Mouse (Mus musculus) midbrain, embryonic 13.5 days (tissue): ENCODE data around the gene Fam213a. TPM values are rescaled to one million over a fixed set of nuclear protein-coding genes. Genes with fewer than 3 reads are reported as not detected.
A peak's percentile ranks its signal among the peaks of the same experiment; 100 is the strongest.
"Not testable (repeated sequence)": the region's sequence is repeated elsewhere in the genome, so short reads cannot be mapped to it uniquely, and the experiment has no call there.

Source experiments
- ATAC-seq: fragments of 200-750 bp; cut with Nextera tagmentation; 2 replicates; pipeline ENCODE4 v1.8.0; 2017; ENCODE audit warnings: mild to moderate bottlenecking, moderate TSS enrichment, moderate library complexity
- H3K27ac ChIP-seq: fragments of 300-500 bp; sonication (generic); 2 replicates; pipeline ENCODE4 v1.5.1; 2015; ENCODE audit warnings: inconsistent platforms, mild to moderate bottlenecking, moderate library complexity
- H3K27me3 ChIP-seq: fragments of 300-500 bp; sonication (generic); 2 replicates; pipeline ENCODE4 v1.6.1; 2015; ENCODE audit warnings: mild to moderate bottlenecking, inconsistent platforms
- H3K36me3 ChIP-seq: fragments of 300-500 bp; sonication (generic); 2 replicates; pipeline ENCODE4 v1.6.1; 2015; ENCODE audit warnings: mild to moderate bottlenecking, inconsistent platforms
- H3K4me1 ChIP-seq: fragments of 300-500 bp; sonication (generic); replicated peaks from 2 replicates; pipeline ENCODE4 v1.6.1; 2015; ENCODE audit warnings: inconsistent platforms
- H3K4me2 ChIP-seq: fragments of 300-500 bp; sonication (generic); replicated peaks from 2 replicates; pipeline ENCODE4 v1.6.1; 2015; ENCODE audit warnings: moderate library complexity, mild to moderate bottlenecking, inconsistent platforms
- H3K4me3 ChIP-seq: fragments of 300-500 bp; sonication (generic); replicated peaks from 2 replicates; pipeline ENCODE4 v1.5.1; 2015; ENCODE audit warnings: mild to moderate bottlenecking, inconsistent platforms
- H3K9ac ChIP-seq: fragments of 300-500 bp; sonication (generic); replicated peaks from 2 replicates; pipeline ENCODE4 v1.6.1; 2015; ENCODE audit warnings: mild to moderate bottlenecking, inconsistent platforms
- H3K9me3 ChIP-seq: fragments of 300-500 bp; sonication (generic); 2 replicates; pipeline ENCODE4 v1.6.1; 2016; ENCODE audit warnings: mild to moderate bottlenecking, inconsistent platforms
- WGBS: fragments of 180-500 bp; shearing (Covaris S2); methylation state at CpG from one replicate; pipeline ENCODE4 v1.1.7; 2015; 5-methylcytosine and 5-hydroxymethylcytosine counted together
- polyA plus RNA-seq: library from polyadenylated mRNA; unstranded; fragments of >200 nt; fragmentation: Nextera tagmentation; extraction: Ambion mirVana; gene quantifications from 2 replicates; pipeline ENCODE4 v1.2.1, GENCODE M21; 2015

Fam213a gene
- polyA plus RNA-seq: 66.9 and 67.2 TPM in 2 replicates

GRCm38 (mm10) chr14:41013630-41014613 lies at the start of gene Fam213a:
Gene Fam213a, minus strand, starts transcription at chr14:41013788.
- Histone ChIP-seq H3K4me3 (peak within 1 kb of the TSS; percentile 65), H3K4me1 (peaks cover 11% of the 10 kb centered on the region), H3K9me3 (no peaks in the 10 kb centered on the region), H3K36me3 (no peaks in the 10 kb centered on the region), H3K4me2 (peak within 1 kb of the TSS; percentile 78), H3K27ac (peak within 1 kb of the TSS; percentile 81), H3K27me3 (no peaks in the 10 kb centered on the region), H3K9ac (peak within 1 kb of the TSS; percentile 83)
- peak; percentile 99 for ATAC-seq
- 2% methylated on average over 32 of the region's 32 CpGs for WGBS

GRCm38 (mm10) chr14:41053190-41053589 lies 39.6 kb upstream of the Fam213a start:
- WGBS: 89% methylated on average over 3 of the region's 4 CpGs
- not testable (repeated sequence) for H3K4me3 ChIP-seq, H3K9me3 ChIP-seq, H3K27me3 ChIP-seq, H3K36me3 ChIP-seq, ATAC-seq, H3K9ac ChIP-seq, H3K4me1 ChIP-seq, H3K4me2 ChIP-seq, H3K27ac ChIP-seq

GRCm38 (mm10) chr14:41052481-41052880 lies 38.9 kb upstream of the Fam213a start:
- no peak for ATAC-seq
- no peaks in the 10 kb centered on the region for H3K27me3 ChIP-seq
- H3K9ac ChIP-seq: no peak overlapping the region
- no peaks in the 10 kb centered on the region for H3K4me1 ChIP-seq
- no peak overlapping the region for H3K4me2 ChIP-seq
- WGBS: 83% methylated on average over 5 of the region's 5 CpGs
- H3K27ac ChIP-seq: no peak overlapping the region
- H3K4me3 ChIP-seq: no peak overlapping the region
- H3K36me3 ChIP-seq: no peaks in the 10 kb centered on the region
- no peaks in the 10 kb centered on the region; the same call in 1 of the 2 replicates for H3K9me3 ChIP-seq

DNA sequence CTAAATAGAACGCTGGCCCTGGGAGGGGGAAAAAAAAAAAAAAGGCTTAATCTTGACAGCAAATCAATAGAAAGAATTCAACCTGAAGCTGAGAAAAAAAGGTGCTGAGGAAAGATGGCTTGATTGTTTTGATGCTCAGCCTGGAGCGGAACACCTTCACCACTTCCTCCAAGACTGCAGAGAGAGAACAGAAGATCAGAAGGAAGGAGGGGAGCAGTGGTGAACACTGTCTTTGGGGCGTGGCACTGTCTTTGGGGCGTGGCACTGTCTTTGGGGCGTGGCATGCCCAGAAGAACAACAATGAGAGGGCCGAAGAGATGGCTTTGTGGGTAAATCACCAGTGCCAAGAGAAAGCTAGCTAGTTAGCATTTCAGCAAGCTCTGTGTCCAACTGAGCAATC lies 36.9 kb upstream of the Fam213a start:
- H3K36me3 ChIP-seq: no peaks in the 10 kb centered on the region
- H3K27me3 ChIP-seq: no peaks in the 10 kb centered on the region
- H3K4me2 ChIP-seq: no peak overlapping the region
- H3K4me3 ChIP-seq: no peak overlapping the region
- H3K9ac ChIP-seq: no peak overlapping the region
- no peak for ATAC-seq
- no peaks in the 10 kb centered on the region; the same call in 1 of the 2 replicates for H3K9me3 ChIP-seq
- 84% methylated on average over 6 of the region's 6 CpGs for WGBS
- no peaks in the 10 kb centered on the region for H3K4me1 ChIP-seq
- H3K27ac ChIP-seq: no peak overlapping the region

GRCm38 (mm10) chr14:41047402-41047801 lies 33.8 kb upstream of the Fam213a start:
- Histone ChIP-seq H3K4me2 (no peak overlapping the region), H3K4me3 (no peak overlapping the region), H3K4me1 (no peaks in the 10 kb centered on the region), H3K9ac (no peak overlapping the region), H3K27ac (no peak overlapping the region), H3K27me3 (no peaks in the 10 kb centered on the region), H3K36me3 (no peaks in the 10 kb centered on the region), H3K9me3 (no peaks in the 10 kb centered on the region; the same call in 1 of the 2 replicates)
- 83% methylated on average over 2 of the region's 2 CpGs for WGBS
- ATAC-seq: no peak

- no peak overlapping the region for H3K27ac ChIP-seq
- no peak overlapping the region for H3K9ac ChIP-seq
- no peak overlapping the region for H3K4me2 ChIP-seq
- WGBS: 38% methylated on average over 6 of the region's 6 CpGs
- no peaks in the 10 kb centered on the region for H3K36me3 ChIP-seq
- H3K27me3 ChIP-seq: 0 out of 2 replicates have a peak, but pooled peaks cover 3% of the 10 kb centered on the region
- H3K4me1 ChIP-seq: no peaks in the 10 kb centered on the region
- H3K9me3 ChIP-seq: no peaks in the 10 kb centered on the region
- H3K4me3 ChIP-seq: no peak overlapping the region
- ATAC-seq: peak; percentile 71
Measured at GRCm38 (mm10) chr14:41035146-41035798, 21.7 kb upstream of the Fam213a start.

DNA sequence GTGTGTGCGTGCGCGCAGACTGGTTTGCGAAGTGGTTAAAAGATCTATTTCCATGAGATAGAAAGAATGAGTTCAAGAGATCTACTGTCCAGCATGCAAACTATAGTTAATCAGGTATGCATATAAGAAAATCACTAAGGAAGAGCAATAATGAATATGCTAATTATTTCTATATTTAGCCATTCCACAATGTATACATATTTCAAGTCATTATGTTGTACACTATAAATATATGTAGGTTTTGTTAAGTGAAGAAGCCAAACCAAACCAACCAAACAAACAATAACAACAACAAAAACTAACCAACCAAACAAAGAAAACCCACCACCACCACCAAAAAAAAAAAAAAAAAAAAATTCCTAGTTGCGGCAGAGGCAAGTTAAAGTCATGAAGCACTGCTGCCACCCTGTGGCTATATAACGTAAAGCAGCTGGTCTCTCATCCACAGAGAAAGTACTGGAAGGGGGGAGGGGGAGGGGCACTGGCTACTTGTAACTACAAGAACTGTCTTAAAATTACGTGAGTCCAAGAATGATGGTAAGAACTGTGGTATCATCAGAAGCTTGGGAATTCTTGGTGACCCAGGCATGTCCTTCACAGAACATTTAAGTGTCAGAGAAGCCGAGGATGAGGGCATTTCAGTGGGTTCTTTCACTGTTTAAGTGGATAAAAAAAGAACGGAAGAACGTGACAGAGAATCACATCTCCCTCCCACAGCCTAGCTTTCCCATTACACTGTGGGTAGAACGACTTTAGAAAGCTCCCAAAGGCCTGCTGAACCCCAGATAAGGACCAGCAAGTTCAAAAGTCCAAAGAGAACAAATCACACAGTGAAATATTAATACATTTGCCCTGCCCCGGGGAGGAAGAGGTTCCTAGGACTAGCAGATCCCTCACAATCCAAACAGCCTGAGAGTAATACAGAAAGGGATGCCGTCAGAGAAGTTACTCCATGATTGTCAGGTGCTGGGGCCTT lies 19.8 kb upstream of the Fam213a start:
- Histone ChIP-seq H3K27me3 (0 out of 2 replicates have a peak, but pooled peaks cover 3% of the 10 kb centered on the region), H3K4me2 (no peak overlapping the region), H3K27ac (no peak overlapping the region), H3K4me3 (no peak overlapping the region), H3K36me3 (no peaks in the 10 kb centered on the region), H3K9me3 (no peaks in the 10 kb centered on the region), H3K9ac (no peak overlapping the region), H3K4me1 (no peaks in the 10 kb centered on the region)
- WGBS: 54% methylated on average over 13 of the region's 13 CpGs
- peak; percentile 41; the same call in 1 of the 2 replicates for ATAC-seq

DNA sequence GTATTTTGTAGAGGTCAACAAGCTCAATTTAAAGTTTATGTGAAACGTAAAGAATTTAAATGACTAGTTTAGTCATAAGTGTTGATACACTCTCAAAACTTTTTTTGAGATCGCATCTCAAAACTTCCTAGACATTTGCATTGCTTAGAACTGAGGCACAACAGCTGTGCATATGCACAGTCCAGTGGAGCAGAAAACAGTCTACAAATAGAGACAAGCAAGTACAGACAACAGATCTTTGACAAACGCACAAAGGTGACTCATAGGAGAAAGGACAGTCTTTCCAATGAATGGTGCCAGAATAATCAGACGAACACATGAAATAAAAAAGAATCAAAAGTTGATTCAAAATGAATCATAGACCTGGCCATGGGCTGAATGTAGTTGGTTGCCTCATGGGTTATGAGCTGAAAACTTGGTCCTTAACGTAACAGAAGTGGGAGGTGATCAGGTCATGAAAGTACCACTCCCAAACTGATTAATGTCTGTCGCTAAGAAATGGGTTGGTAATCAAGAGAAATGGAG lies 17.5 kb upstream of the Fam213a start:
- H3K9me3 ChIP-seq: no peaks in the 10 kb centered on the region
- 0 out of 2 replicates have a peak, but pooled peaks cover 3% of the 10 kb centered on the region for H3K27me3 ChIP-seq
- no peaks in the 10 kb centered on the region for H3K36me3 ChIP-seq
- ATAC-seq: no peak
- no peak overlapping the region for H3K4me3 ChIP-seq
- 89% methylated on average over 6 of the region's 6 CpGs for WGBS
- no peak overlapping the region for H3K27ac ChIP-seq
- H3K4me1 ChIP-seq: no peaks in the 10 kb centered on the region
- no peak overlapping the region for H3K9ac ChIP-seq
- H3K4me2 ChIP-seq: no peak overlapping the region

DNA sequence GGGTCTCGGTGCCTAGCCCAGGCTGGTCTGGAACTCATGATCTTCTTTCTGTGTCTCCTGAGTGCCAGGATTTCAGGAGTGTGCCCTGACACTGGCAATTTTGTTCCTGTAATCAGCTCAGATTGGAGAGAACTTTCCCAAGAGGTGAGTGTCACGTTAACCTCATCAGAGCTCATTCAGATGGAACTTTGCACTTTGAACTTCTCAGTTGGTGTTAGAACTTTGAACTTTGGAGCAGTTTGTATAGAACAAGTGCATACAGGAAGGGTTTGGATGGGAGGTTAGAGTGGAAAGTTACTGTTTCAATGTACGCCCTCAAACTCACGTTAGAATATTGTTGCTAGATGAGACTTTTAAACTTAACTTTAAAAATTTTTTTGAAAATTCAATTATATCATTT lies 15.7 kb upstream of the Fam213a start:
- Histone ChIP-seq H3K36me3 (no peaks in the 10 kb centered on the region), H3K9me3 (no peaks in the 10 kb centered on the region), H3K27ac (no peak overlapping the region), H3K9ac (no peak overlapping the region), H3K27me3 (0 out of 2 replicates have a peak, but pooled peaks cover 3% of the 10 kb centered on the region), H3K4me1 (no peaks in the 10 kb centered on the region), H3K4me3 (no peak overlapping the region), H3K4me2 (no peak overlapping the region)
- ATAC-seq: no peak
- WGBS: 83% methylated on average over 4 of the region's 4 CpGs

DNA sequence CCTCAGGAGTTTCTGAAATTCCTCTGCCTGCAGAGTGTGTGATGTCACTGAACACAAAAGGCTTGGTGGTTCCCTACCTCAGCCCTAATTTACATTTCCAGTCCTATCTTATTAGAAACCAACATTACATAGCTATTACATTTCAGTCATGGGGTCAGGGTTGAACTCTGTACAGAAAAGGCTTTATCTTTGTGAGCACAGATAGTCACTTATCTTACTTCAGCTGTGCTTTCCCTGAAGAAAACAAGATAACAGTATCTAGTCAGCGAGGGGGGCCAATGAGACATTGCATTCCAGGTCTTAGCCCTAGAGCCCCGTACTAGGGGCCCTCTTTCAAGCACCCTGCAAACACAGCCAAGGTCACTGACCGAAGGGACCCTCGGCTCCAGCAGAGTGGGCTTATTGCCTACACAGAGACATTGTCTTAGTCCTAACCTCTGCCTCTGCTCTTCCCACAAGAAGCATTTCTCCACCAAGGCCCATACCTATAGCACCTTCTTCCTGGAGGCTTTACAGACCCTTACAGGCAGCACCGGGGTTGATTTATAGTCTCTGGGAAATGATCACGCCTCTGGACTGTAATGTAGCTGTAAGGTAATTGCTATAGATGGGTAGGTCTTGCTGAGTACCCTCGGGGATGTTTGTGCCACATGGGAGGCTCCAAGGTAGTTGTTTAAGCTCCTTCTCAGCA lies 12.2 kb upstream of the Fam213a start:
- Histone ChIP-seq H3K9ac (no peak overlapping the region), H3K9me3 (no peaks in the 10 kb centered on the region), H3K4me3 (no peak overlapping the region), H3K4me1 (no peaks in the 10 kb centered on the region), H3K27ac (no peak overlapping the region), H3K4me2 (no peak overlapping the region), H3K36me3 (no peaks in the 10 kb centered on the region), H3K27me3 (no peaks in the 10 kb centered on the region)
- no peak for ATAC-seq
- WGBS: 86% methylated on average over 7 of the region's 7 CpGs

DNA sequence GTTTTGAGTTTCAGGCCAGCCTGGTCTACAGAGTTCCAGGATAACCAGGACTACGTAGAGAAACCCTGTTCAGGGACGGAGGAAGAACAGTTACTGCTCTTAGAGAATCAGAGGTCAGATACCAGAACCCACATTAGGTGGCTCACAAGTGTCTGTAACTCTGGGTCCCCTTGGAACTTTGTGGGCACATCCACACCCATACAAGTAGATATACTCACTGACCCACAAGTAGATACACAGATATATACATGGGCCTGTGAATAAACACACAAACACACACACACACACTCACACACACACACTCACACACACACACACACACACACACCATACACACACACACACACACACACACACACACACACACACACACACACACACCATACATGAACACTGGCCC lies 11.5 kb upstream of the Fam213a start:
- H3K27me3 ChIP-seq: no peaks in the 10 kb centered on the region
- WGBS: 93% methylated on average over 2 of the region's 2 CpGs
- no peaks in the 10 kb centered on the region for H3K4me1 ChIP-seq
- ATAC-seq: no peak
- no peaks in the 10 kb centered on the region for H3K36me3 ChIP-seq
- H3K4me3 ChIP-seq: no peak overlapping the region
- H3K9me3 ChIP-seq: no peaks in the 10 kb centered on the region
- no peak overlapping the region for H3K27ac ChIP-seq
- H3K4me2 ChIP-seq: no peak overlapping the region
- H3K9ac ChIP-seq: no peak overlapping the region
